Mouse (Mus musculus) midbrain, embryonic 13.5 days (tissue): ENCODE measurements at regions not wholly inside any gene's neighbourhood (a gene's known extent, or its start where the extent isn't known, plus 50 kb on each side); places are given as distances from the start of the nearest gene placed in this dataset.

Experiments used
- ATAC-seq: fragments of 200-750 bp; cut with Nextera tagmentation; 2 replicates; pipeline ENCODE4 v1.8.0; 2017; ENCODE audit warnings: mild to moderate bottlenecking, moderate TSS enrichment, moderate library complexity
- H3K27ac ChIP-seq: fragments of 300-500 bp; sonication (generic); 2 replicates; pipeline ENCODE4 v1.5.1; 2015; ENCODE audit warnings: inconsistent platforms, mild to moderate bottlenecking, moderate library complexity
- H3K27me3 ChIP-seq: fragments of 300-500 bp; sonication (generic); 2 replicates; pipeline ENCODE4 v1.6.1; 2015; ENCODE audit warnings: mild to moderate bottlenecking, inconsistent platforms
- H3K36me3 ChIP-seq: fragments of 300-500 bp; sonication (generic); 2 replicates; pipeline ENCODE4 v1.6.1; 2015; ENCODE audit warnings: mild to moderate bottlenecking, inconsistent platforms
- H3K4me1 ChIP-seq: fragments of 300-500 bp; sonication (generic); replicated peaks from 2 replicates; pipeline ENCODE4 v1.6.1; 2015; ENCODE audit warnings: inconsistent platforms
- H3K4me2 ChIP-seq: fragments of 300-500 bp; sonication (generic); replicated peaks from 2 replicates; pipeline ENCODE4 v1.6.1; 2015; ENCODE audit warnings: moderate library complexity, mild to moderate bottlenecking, inconsistent platforms
- H3K4me3 ChIP-seq: fragments of 300-500 bp; sonication (generic); replicated peaks from 2 replicates; pipeline ENCODE4 v1.5.1; 2015; ENCODE audit warnings: mild to moderate bottlenecking, inconsistent platforms
- H3K9ac ChIP-seq: fragments of 300-500 bp; sonication (generic); replicated peaks from 2 replicates; pipeline ENCODE4 v1.6.1; 2015; ENCODE audit warnings: mild to moderate bottlenecking, inconsistent platforms
- H3K9me3 ChIP-seq: fragments of 300-500 bp; sonication (generic); 2 replicates; pipeline ENCODE4 v1.6.1; 2016; ENCODE audit warnings: mild to moderate bottlenecking, inconsistent platforms
- WGBS: fragments of 180-500 bp; shearing (Covaris S2); methylation state at CpG from one replicate; pipeline ENCODE4 v1.1.7; 2015; 5-methylcytosine and 5-hydroxymethylcytosine counted together

- no peak for ATAC-seq
- no peaks in the 10 kb centered on the region for H3K27me3 ChIP-seq
- H3K9me3 ChIP-seq = no peaks in the 10 kb centered on the region
- no peak overlapping the region for H3K4me3 ChIP-seq
- no peak overlapping the region for H3K9ac ChIP-seq
- H3K36me3 ChIP-seq = no peaks in the 10 kb centered on the region
- 16% methylated on average over 6 of the region's 6 CpGs for WGBS
- H3K27ac ChIP-seq = no peak overlapping the region
- H3K4me1 ChIP-seq = no peaks in the 10 kb centered on the region
- H3K4me2 ChIP-seq = no peak overlapping the region
Observed at GRCm38 (mm10) chr7:75360874-75361273, 51.8 kb upstream of the Sv2b start.

GRCm38 (mm10) chr7:75362541-75362940, 53.5 kb upstream of the Sv2b start:
- Histone ChIP-seq H3K27me3 (no peaks in the 10 kb centered on the region), H3K27ac (no peak overlapping the region), H3K4me1 (no peaks in the 10 kb centered on the region), H3K4me2 (no peak overlapping the region), H3K36me3 (no peaks in the 10 kb centered on the region), H3K4me3 (no peak overlapping the region), H3K9ac (no peak overlapping the region), H3K9me3 (no peaks in the 10 kb centered on the region)
- no peak for ATAC-seq
- WGBS = 97% methylated on average over 6 of the region's 6 CpGs

GRCm38 (mm10) chr7:75365480-75365879, 56.4 kb upstream of the Sv2b start:
- WGBS = 28% methylated on average over 3 of the region's 3 CpGs
- no peak overlapping the region for H3K9ac ChIP-seq
- no peaks in the 10 kb centered on the region for H3K36me3 ChIP-seq
- ATAC-seq = no peak
- no peaks in the 10 kb centered on the region for H3K27me3 ChIP-seq
- H3K4me3 ChIP-seq = no peak overlapping the region
- H3K9me3 ChIP-seq = no peaks in the 10 kb centered on the region
- H3K4me1 ChIP-seq = no peaks in the 10 kb centered on the region
- no peak overlapping the region for H3K27ac ChIP-seq
- H3K4me2 ChIP-seq = no peak overlapping the region

GRCm38 (mm10) chr7:75366285-75366882, 57.3 kb upstream of the Sv2b start:
- no peaks in the 10 kb centered on the region for H3K36me3 ChIP-seq
- H3K4me2 ChIP-seq = no peak overlapping the region; the same call in 1 of the 2 replicates

GRCm38 (mm10) chr7:75368315-75368714, 59.3 kb upstream of the Sv2b start:
- no peak overlapping the region for H3K4me2 ChIP-seq
- ATAC-seq = no peak
- no peak overlapping the region for H3K9ac ChIP-seq
- H3K9me3 ChIP-seq = no peaks in the 10 kb centered on the region
- no peaks in the 10 kb centered on the region for H3K4me1 ChIP-seq
- H3K27me3 ChIP-seq = no peaks in the 10 kb centered on the region
- no peak overlapping the region for H3K27ac ChIP-seq
- H3K4me3 ChIP-seq = no peak overlapping the region
- no peaks in the 10 kb centered on the region for H3K36me3 ChIP-seq
- 80% methylated on average over 9 of the region's 9 CpGs for WGBS

More at GRCm38 (mm10) chr7:75366285-75366882, 57.3 kb upstream of the Sv2b start:
- H3K4me1 ChIP-seq = no peaks in the 10 kb centered on the region
- peak; percentile 71 for ATAC-seq
- 7% methylated on average over 8 of the region's 8 CpGs for WGBS
- no peak overlapping the region for H3K4me3 ChIP-seq
- no peaks in the 10 kb centered on the region for H3K9me3 ChIP-seq
- no peak overlapping the region for H3K27ac ChIP-seq
- no peak overlapping the region for H3K9ac ChIP-seq
- no peaks in the 10 kb centered on the region for H3K27me3 ChIP-seq

- H3K36me3 ChIP-seq = no peaks in the 10 kb centered on the region
Observed at GRCm38 (mm10) chr7:75369366-75369765, 60.3 kb upstream of the Sv2b start.

GRCm38 (mm10) chr7:75370595-75371519, 61.8 kb upstream of the Sv2b start:
- WGBS = 54% methylated on average over 12 of the region's 12 CpGs
- H3K4me2 ChIP-seq = no peak overlapping the region

More at GRCm38 (mm10) chr7:75369366-75369765, 60.3 kb upstream of the Sv2b start:
- Histone ChIP-seq H3K27ac (no peak overlapping the region), H3K4me3 (no peak overlapping the region), H3K9me3 (no peaks in the 10 kb centered on the region), H3K4me2 (no peak overlapping the region), H3K9ac (no peak overlapping the region), H3K4me1 (no peaks in the 10 kb centered on the region), H3K27me3 (no peaks in the 10 kb centered on the region)
- ATAC-seq = no peak
- WGBS = 56% methylated on average over 4 of the region's 4 CpGs

GRCm38 (mm10) chr7:75371520-75371876, 62.4 kb upstream of the Sv2b start:
- ATAC-seq = no peak
- Histone ChIP-seq H3K27me3 (no peaks in the 10 kb centered on the region), H3K36me3 (no peaks in the 10 kb centered on the region), H3K9ac (no peak overlapping the region), H3K4me3 (no peak overlapping the region), H3K4me2 (no peak overlapping the region), H3K27ac (no peak overlapping the region), H3K9me3 (no peaks in the 10 kb centered on the region), H3K4me1 (no peaks in the 10 kb centered on the region)

More at GRCm38 (mm10) chr7:75370595-75371519, 61.8 kb upstream of the Sv2b start:
- Histone ChIP-seq H3K27me3 (no peaks in the 10 kb centered on the region), H3K9me3 (no peaks in the 10 kb centered on the region), H3K9ac (no peak overlapping the region), H3K27ac (no peak overlapping the region), H3K36me3 (no peaks in the 10 kb centered on the region), H3K4me3 (no peak overlapping the region), H3K4me1 (no peaks in the 10 kb centered on the region)
- peak; percentile 88 for ATAC-seq

- no peak overlapping the region for H3K27ac ChIP-seq
- H3K4me1 ChIP-seq = no peaks in the 10 kb centered on the region
- ATAC-seq = no peak
- no peaks in the 10 kb centered on the region for H3K36me3 ChIP-seq
- H3K9ac ChIP-seq = no peak overlapping the region
- 60% methylated on average over 6 of the region's 6 CpGs for WGBS
- no peaks in the 10 kb centered on the region for H3K27me3 ChIP-seq
- no peak overlapping the region for H3K4me3 ChIP-seq
- H3K9me3 ChIP-seq = no peaks in the 10 kb centered on the region
- H3K4me2 ChIP-seq = no peak overlapping the region
Observed at GRCm38 (mm10) chr7:75371991-75372390, 62.9 kb upstream of the Sv2b start.

- ATAC-seq = no peak
- H3K27ac ChIP-seq = no peak overlapping the region
- no peaks in the 10 kb centered on the region for H3K36me3 ChIP-seq
- no peak overlapping the region for H3K4me2 ChIP-seq
- H3K4me1 ChIP-seq = no peaks in the 10 kb centered on the region
- 81% methylated on average over 10 of the region's 10 CpGs for WGBS
- H3K9me3 ChIP-seq = no peaks in the 10 kb centered on the region
- H3K27me3 ChIP-seq = no peaks in the 10 kb centered on the region
- H3K9ac ChIP-seq = no peak overlapping the region
- H3K4me3 ChIP-seq = no peak overlapping the region
Observed at GRCm38 (mm10) chr7:75372892-75373444, 63.9 kb upstream of the Sv2b start.

GRCm38 (mm10) chr7:75374506-75374905, 65.4 kb upstream of the Sv2b start:
- Histone ChIP-seq H3K27me3 (no peaks in the 10 kb centered on the region), H3K4me3 (no peak overlapping the region), H3K36me3 (no peaks in the 10 kb centered on the region), H3K4me1 (no peaks in the 10 kb centered on the region), H3K9me3 (no peaks in the 10 kb centered on the region), H3K9ac (no peak overlapping the region), H3K27ac (no peak overlapping the region), H3K4me2 (no peak overlapping the region)
- 85% methylated on average over 6 of the region's 6 CpGs for WGBS
- no peak for ATAC-seq

GRCm38 (mm10) chr7:75379595-75379994, 70.5 kb upstream of the Sv2b start:
- H3K27ac ChIP-seq = no peak overlapping the region
- H3K4me2 ChIP-seq = no peak overlapping the region
- H3K4me1 ChIP-seq = no peaks in the 10 kb centered on the region
- H3K27me3 ChIP-seq = no peaks in the 10 kb centered on the region
- H3K9me3 ChIP-seq = no peaks in the 10 kb centered on the region
- no peaks in the 10 kb centered on the region for H3K36me3 ChIP-seq
- no peak overlapping the region for H3K4me3 ChIP-seq
- no peak for ATAC-seq
- 86% methylated on average over 3 of the region's 3 CpGs for WGBS
- no peak overlapping the region for H3K9ac ChIP-seq
